Mouse (Mus musculus) cerebellum, adult (tissue): ENCODE results near the gene Il34.

Source experiments
- ATAC-seq: cut with Nextera tagmentation; 2 replicates; pipeline ENCODE4 v1.9.2; 2017; ENCODE audit warnings: mild to moderate bottlenecking, moderate library complexity, mixed read lengths; ENCODE audit not compliant: insufficient number of reproducible peaks, low FRiP score, low TSS enrichment

Il34 gene

GRCm38 (mm10) chr8:110742452-110742818, 63.3 kb downstream of the Il34 start:
- ATAC-seq, result no peak

- no peak for ATAC-seq
Observed at GRCm38 (mm10) chr8:110741816-110742451, 63.8 kb downstream of the Il34 start.

GRCm38 (mm10) chr8:110740629-110741175, 65.0 kb downstream of the Il34 start:
- no peak for ATAC-seq

GRCm38 (mm10) chr8:110738591-110739195, 67.0 kb downstream of the Il34 start:
- no peak for ATAC-seq

DNA sequence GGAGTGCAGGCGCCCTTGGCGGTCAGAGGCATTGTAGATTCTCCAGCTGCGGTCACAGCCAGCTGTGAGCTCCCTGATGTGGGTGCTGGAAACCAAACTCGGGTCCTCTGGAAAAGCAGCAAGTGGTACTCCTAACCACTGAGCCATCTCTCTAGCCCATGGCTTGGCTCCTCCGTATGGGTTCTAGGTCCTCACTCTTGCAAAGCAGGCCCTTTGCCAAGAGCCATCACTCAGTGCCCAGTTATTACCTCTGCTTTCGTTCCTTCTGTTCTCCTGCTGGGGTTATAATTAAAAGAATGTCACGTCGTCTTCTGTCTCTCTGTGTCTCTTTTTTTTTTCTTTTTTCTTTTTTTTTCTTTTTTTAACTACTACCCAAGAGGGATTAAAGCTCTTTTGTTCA, 72.7 kb downstream of the Il34 start:
- ATAC-seq, result no peak

GRCm38 (mm10) chr8:110731346-110731859, 74.3 kb downstream of the Il34 start:
- no peak for ATAC-seq

DNA sequence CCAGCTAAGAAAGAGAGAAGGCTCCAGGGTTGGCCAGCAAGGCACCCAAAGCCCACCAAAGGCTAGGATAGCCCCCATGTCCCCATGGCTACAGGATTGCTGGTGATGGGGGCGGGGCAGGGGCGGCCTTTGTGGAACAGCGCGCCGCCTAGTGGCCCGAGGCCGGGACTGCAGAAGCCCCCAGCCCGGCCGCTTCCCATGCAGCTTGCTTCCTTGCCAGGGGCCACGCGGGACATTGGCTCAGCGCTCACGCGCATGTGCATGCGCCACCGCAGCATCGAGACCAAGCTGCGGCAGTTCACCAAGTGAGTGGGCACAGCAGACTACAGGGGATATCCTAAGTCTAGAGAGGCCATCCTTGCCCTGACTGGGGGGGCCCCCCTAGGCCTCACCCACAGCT, 78.8 kb downstream of the Il34 start:
- ATAC-seq, result no peak

- no peak for ATAC-seq
Observed at GRCm38 (mm10) chr8:110725084-110725838, 80.5 kb downstream of the Il34 start.

DNA sequence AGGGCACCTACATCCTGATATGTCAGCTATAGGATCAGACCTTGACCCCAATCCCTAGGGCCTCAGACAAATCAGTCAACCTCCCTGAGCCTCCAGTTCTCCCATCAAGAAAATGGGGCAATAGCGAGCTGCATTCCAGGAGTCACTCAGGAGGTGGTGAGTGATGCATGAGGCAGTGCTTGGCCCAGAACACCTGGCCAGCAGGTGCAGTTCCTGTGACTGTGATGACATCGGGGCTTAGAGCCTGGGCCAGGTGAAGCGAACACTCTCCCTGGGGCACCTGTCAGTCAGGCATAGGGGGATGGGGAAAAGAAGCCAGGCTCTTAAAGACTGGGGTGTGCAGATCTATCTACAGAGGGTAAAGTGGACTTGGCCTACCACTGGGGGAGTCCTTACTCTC, 81.2 kb downstream of the Il34 start:
- no peak for ATAC-seq

GRCm38 (mm10) chr8:110722414-110723011, 83.2 kb downstream of the Il34 start:
- ATAC-seq, result no peak

DNA sequence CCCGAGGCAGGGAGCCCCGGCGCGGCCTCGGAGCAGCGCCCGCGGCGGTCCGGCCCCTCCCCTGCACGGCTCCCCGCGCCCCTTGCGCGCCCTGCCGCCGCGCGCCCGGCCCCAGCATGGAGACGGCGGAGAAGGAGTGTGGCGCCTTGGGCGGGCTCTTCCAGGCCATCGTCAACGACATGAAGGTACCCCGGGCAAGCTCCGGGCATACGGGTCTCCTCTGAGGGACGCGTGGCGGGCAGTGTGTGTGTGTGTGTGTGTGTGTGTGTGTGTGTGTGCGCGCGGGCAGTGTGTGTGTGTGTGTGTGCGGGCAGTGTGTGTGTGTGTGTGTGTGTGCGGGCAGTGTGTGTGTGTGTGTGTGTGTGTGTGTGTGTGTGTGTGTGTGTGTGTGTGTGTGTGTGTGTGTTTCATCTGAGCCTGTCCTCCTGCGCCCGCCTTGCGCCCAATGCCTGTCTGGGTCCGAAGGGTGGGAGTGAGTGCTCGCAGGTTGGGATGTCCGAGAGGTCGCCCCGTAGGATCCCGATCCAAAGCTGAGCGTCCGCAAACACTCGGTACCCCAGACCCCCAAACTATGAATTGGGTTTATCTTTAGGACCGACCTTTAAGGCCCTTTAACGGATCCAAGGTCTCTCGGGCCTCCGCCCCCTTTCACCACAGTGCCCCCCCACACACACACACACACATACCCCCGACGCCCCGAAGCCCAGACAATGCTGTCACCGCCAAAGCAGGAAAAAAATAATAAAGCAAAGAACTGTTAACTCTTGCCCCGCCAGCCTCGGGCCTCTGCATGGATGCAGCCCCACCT, 83.9 kb downstream of the Il34 start:
- ATAC-seq, result no peak

DNA sequence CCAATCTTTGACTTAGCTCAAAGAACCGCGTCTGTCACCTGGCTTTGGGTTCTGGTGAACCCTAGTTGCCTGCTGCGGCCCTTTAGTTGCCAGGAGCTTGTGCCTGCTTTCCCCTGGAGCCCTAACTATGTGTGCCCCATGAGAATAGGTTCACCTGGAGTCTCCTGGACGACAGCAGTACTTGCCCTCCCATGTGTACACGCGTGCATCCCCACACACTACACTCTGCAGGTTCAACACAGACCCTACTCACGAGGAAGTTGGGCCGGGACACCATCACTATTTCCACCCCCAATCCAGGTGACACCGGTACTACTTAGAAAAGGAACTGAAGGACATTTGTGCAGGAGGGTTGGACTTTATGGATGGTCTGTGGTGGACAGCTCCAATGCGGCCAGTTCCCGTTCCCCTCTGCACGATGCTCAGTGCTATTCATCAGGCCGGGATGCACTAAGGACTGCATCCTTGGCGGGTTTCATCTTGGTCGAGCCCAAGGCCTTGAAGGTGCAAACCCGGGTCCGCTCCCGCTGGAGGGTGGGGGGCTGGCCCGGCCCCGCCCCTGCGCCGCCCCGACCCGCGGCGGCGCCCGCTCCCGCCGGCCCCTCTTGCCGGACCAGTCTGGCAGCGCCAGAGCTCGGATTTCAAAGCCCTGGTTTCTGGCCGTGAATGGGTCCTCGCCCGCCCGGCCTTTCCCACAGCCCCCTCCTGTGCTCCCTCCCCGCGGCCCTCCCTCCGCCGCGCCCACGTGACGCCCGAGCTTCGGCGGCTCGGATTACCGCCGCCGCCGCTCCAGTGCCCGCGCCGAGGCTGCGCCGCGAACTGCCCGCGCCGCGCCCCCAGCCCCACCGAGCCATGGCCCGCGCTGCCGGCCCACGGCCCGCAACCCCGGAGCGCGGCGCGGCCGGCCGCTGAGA, 84.8 kb downstream of the Il34 start, which contains the start of gene Mtss1l:
TSS of gene Mtss1l (plus strand) at position 792 of the 914 bp plus-strand sequence.
- ATAC-seq, result peak; percentile 11; the same call in 1 of the 2 replicates

- no peak for ATAC-seq
Observed at GRCm38 (mm10) chr8:110719898-110720653, 85.6 kb downstream of the Il34 start.

GRCm38 (mm10) chr8:110718969-110719670, 86.6 kb downstream of the Il34 start:
- no peak for ATAC-seq

GRCm38 (mm10) chr8:110718209-110718968, 87.3 kb downstream of the Il34 start:
- ATAC-seq, result no peak

GRCm38 (mm10) chr8:110717131-110717530, 88.6 kb downstream of the Il34 start:
- ATAC-seq, result no peak

DNA sequence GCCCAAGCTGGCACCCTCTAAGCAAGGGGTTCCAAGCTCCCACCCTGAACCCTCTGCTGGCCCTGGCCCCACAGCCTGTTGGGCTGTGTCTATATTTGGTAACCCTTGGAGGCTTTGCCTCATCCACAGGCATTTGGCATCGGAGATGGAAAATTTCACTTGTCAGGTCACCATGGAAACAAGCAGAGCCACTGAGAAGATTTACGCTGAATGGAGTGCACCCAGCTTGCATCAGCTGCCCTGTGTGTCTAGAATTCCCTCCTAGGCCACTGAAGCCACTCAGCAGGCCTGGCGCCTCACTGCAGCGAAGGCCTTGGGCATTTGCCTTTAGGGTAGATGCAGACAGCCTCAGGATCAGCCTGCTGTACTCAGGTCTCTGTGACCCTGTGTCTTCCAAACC, 89.6 kb downstream of the Il34 start:
- ATAC-seq, result peak; percentile 50
